Mouse (Mus musculus) CH12.LX (cell line): Measurements from ENCODE around the gene Tnni2. TPM values are rescaled to one million over a fixed set of nuclear protein-coding genes. Genes with fewer than 3 reads are reported as not detected.

ENCODE experiments used
- DNase-seq: peaks from one replicate; pipeline ENCODE4 v3.0.0-alpha.2; 2013; ENCODE audit errors: extremely low read depth
- H3K27ac ChIP-seq: 2 replicates; pipeline ENCODE4 v1.5.1; 2012; ENCODE audit warnings: low read depth, mild to moderate bottlenecking, control low read depth, moderate library complexity; ENCODE audit not compliant: insufficient read depth
- H3K27me3 ChIP-seq: replicated peaks from 2 replicates; pipeline ENCODE3; 2012; ENCODE audit warnings: inconsistent platforms
- H3K36me3 ChIP-seq, 2 experiments: replicated peaks in 1 of 2; 2 replicates each; pipeline versions ENCODE3 to v1.6.1; 2012; ENCODE audit warnings: inconsistent platforms in 1 of 2, low read length in 1 of 2, mild to moderate bottlenecking in 1 of 2, mixed read lengths in 1 of 2, moderate library complexity in 1 of 2; ENCODE audit not compliant: control insufficient read depth in 1 of 2, insufficient read depth in 1 of 2
- H3K4me1 ChIP-seq, 2 experiments: 2 replicates each; pipeline ENCODE4 v1.6.1; 2012; ENCODE audit warnings: inconsistent platforms in 1 of 2, moderate library complexity in 1 of 2; ENCODE audit not compliant: insufficient read depth in 2 of 2, control insufficient read depth in 1 of 2
- H3K4me2 ChIP-seq: 2 replicates; pipeline ENCODE4 v1.6.1; 2012; ENCODE audit warnings: low read depth, mild to moderate bottlenecking, control low read depth; ENCODE audit not compliant: poor library complexity, insufficient read depth, severe bottlenecking
- H3K4me3 ChIP-seq, 3 experiments: fragments of 150-350 bp in 1 of 3; sonication (generic) in 1 of 3; replicated peaks in 1 of 3; 2 replicates each; pipeline versions ENCODE3 to v1.5.1; 2011 to 2012; ENCODE audit warnings: low read depth in 2 of 3, low read length in 2 of 3, mild to moderate bottlenecking in 2 of 3, moderate library complexity in 2 of 3, control low read depth in 1 of 3, improper control_type of control experiment in 1 of 3, inconsistent platforms in 1 of 3, mixed read lengths in 1 of 3; ENCODE audit not compliant: poor library complexity in 1 of 3
- H3K79me2 ChIP-seq: replicated peaks from 2 replicates; pipeline ENCODE4 v1.6.1; 2012; ENCODE audit warnings: mild to moderate bottlenecking, moderate library complexity; ENCODE audit not compliant: control insufficient read depth, poor library complexity, insufficient read depth, severe bottlenecking; ENCODE audit errors: extremely low read depth
- H3K9ac ChIP-seq: 2 replicates; pipeline ENCODE4 v1.6.1; 2012; ENCODE audit warnings: low read depth, mild to moderate bottlenecking, control low read depth, moderate library complexity; ENCODE audit not compliant: insufficient read depth
- H3K9me3 ChIP-seq: replicated peaks from 2 replicates; pipeline ENCODE3; 2012; ENCODE audit warnings: low read length, inconsistent platforms, mixed read lengths
- BHLHE40 ChIP-seq: IDR thresholded peaks from 2 replicates; pipeline ENCODE4 v1.6.1; 2011; ENCODE audit warnings: mild to moderate bottlenecking, low read depth, low read length, improper control_type of control experiment
- E2F4 ChIP-seq: IDR thresholded peaks from 2 replicates; pipeline ENCODE4 v1.6.1; 2011; ENCODE audit warnings: low read depth, low read length, improper control_type of control experiment; ENCODE audit not compliant: insufficient replicate concordance
- EP300 ChIP-seq: IDR thresholded peaks from 2 replicates; pipeline ENCODE4 v1.6.1; 2011; ENCODE audit warnings: low read length, improper control_type of control experiment
- ETS1 ChIP-seq: conservative IDR thresholded peaks from 2 replicates; pipeline ENCODE4 v1.6.1; 2012; ENCODE audit warnings: low read depth, mild to moderate bottlenecking, inconsistent platforms, low read length, improper control_type of control experiment, moderate library complexity
- HCFC1 ChIP-seq: IDR thresholded peaks from 2 replicates; pipeline ENCODE4 v1.6.1; 2012; ENCODE audit warnings: low read depth, mild to moderate bottlenecking, inconsistent platforms, low read length, improper control_type of control experiment
- IRF4 ChIP-seq: IDR thresholded peaks from 2 replicates; pipeline ENCODE4 v1.6.1; 2014; ENCODE audit warnings: low read depth, mild to moderate bottlenecking, inconsistent platforms, low read length, improper control_type of control experiment
- JUN ChIP-seq: IDR thresholded peaks from 2 replicates; pipeline ENCODE4 v1.6.1; 2011; ENCODE audit warnings: low read depth, mild to moderate bottlenecking, low read length, improper control_type of control experiment, moderate library complexity; ENCODE audit not compliant: insufficient read depth
- JUND ChIP-seq: conservative IDR thresholded peaks from 2 replicates; pipeline ENCODE4 v1.6.1; 2011; ENCODE audit warnings: low read depth, low read length, improper control_type of control experiment
- MAFK ChIP-seq: IDR thresholded peaks from 2 replicates; pipeline ENCODE4 v1.6.1; 2011; ENCODE audit warnings: low read length, improper control_type of control experiment; ENCODE audit not compliant: insufficient replicate concordance
- MAX ChIP-seq: IDR thresholded peaks from 2 replicates; pipeline ENCODE4 v1.6.1; 2011; ENCODE audit warnings: low read length, improper control_type of control experiment
- MEF2A ChIP-seq: IDR thresholded peaks from 2 replicates; pipeline ENCODE4 v1.6.1; 2014; ENCODE audit warnings: low read depth, mild to moderate bottlenecking, inconsistent platforms, low read length, improper control_type of control experiment, borderline replicate concordance
- MYC ChIP-seq: IDR thresholded peaks from 2 replicates; pipeline ENCODE4 v1.6.1; 2011; ENCODE audit warnings: low read depth, mild to moderate bottlenecking, improper control_type of control experiment, low read length
- NELFE ChIP-seq: IDR thresholded peaks from 2 replicates; pipeline ENCODE4 v1.6.1; 2011; ENCODE audit warnings: low read depth, low read length, improper control_type of control experiment
- NRF1 ChIP-seq: IDR thresholded peaks from 2 replicates; pipeline ENCODE4 v1.6.1; 2014; ENCODE audit warnings: low read depth, mild to moderate bottlenecking, inconsistent platforms, low read length, improper control_type of control experiment, moderate library complexity
- PAX5 ChIP-seq: IDR thresholded peaks from 2 replicates; pipeline ENCODE4 v1.6.1; 2012; ENCODE audit warnings: low read length, inconsistent platforms, mixed read lengths
- POLR2A ChIP-seq: IDR thresholded peaks from 2 replicates; pipeline ENCODE4 v1.6.1; 2011; ENCODE audit warnings: low read depth, mild to moderate bottlenecking, improper control_type of control experiment, low read length
- RAD21 ChIP-seq: IDR thresholded peaks from 2 replicates; pipeline ENCODE4 v1.6.1; 2011; ENCODE audit warnings: low read depth, mild to moderate bottlenecking, low read length, improper control_type of control experiment, moderate library complexity
- RCOR1 ChIP-seq: conservative IDR thresholded peaks from 2 replicates; pipeline ENCODE4 v1.6.1; 2012; ENCODE audit warnings: low read depth, mild to moderate bottlenecking, inconsistent platforms, low read length, improper control_type of control experiment
- SIN3A ChIP-seq: IDR thresholded peaks from 2 replicates; pipeline ENCODE4 v1.6.1; 2012; ENCODE audit warnings: low read length, improper control_type of control experiment, inconsistent platforms
- SMC3 ChIP-seq: IDR thresholded peaks from 2 replicates; pipeline ENCODE4 v1.6.1; 2011; ENCODE audit warnings: low read depth, low read length, improper control_type of control experiment
- TBP ChIP-seq: conservative IDR thresholded peaks from 2 replicates; pipeline ENCODE4 v1.6.1; 2011; ENCODE audit warnings: low read depth, low read length, improper control_type of control experiment
- UBTF ChIP-seq: IDR thresholded peaks from 2 replicates; pipeline ENCODE4 v1.6.1; 2012; ENCODE audit warnings: low read depth, mild to moderate bottlenecking, inconsistent platforms, low read length, improper control_type of control experiment, moderate library complexity
- USF2 ChIP-seq: conservative IDR thresholded peaks from 2 replicates; pipeline ENCODE4 v1.6.1; 2011; ENCODE audit warnings: low read depth, low read length, improper control_type of control experiment
- ZMIZ1 ChIP-seq: IDR thresholded peaks from 2 replicates; pipeline ENCODE4 v1.6.1; 2012; ENCODE audit warnings: low read depth, mild to moderate bottlenecking, inconsistent platforms, low read length, improper control_type of control experiment
- dilution Hi-C: fragments of 300-500 bp; cut with MboI; formaldehyde crosslinking; loops from 2 replicates; pipeline ENCODE4 v1.14.3; 2020; ENCODE audit warnings: low sequenced_read_pairs; ENCODE audit not compliant: extremely low pct_unique_long_range_greater_than_20kb, extremely low pct_ligation_motif_present
- in situ Hi-C: fragments of 300-500 bp; cut with MboI; formaldehyde crosslinking; loops from 3 replicates; pipeline ENCODE4 v1.14.3; 2019; ENCODE audit warnings: low sequenced_read_pairs, low pct_ligation_motif_present, low pct_unique_long_range_greater_than_20kb, mixed read lengths
- polyA plus RNA-seq: library from polyadenylated mRNA; unstranded; fragments of >175 nt; gene quantifications from 2 replicates; pipeline ENCODE4 v1.2.1, GENCODE M21; 2012; ENCODE audit warnings: low read depth; ENCODE audit not compliant: insufficient read length
- total RNA-seq, 2 experiments: library from RNA; depleted of rRNA; stranded (reverse); fragments of 300-350 nt in 1 of 2; fragments of >200 nt in 1 of 2; gene quantifications; 2 replicates each; pipeline ENCODE4 v1.2.3; 2012 to 2014

Tnni2 gene
- total and polyA plus RNA-seq, 3 experiments = 35.0 to 88.1 (median 74.0) TPM

- in situ Hi-C loops (no loop called here), dilution Hi-C loops (no loop called here)
- Histone ChIP-seq H3K9me3 (no peaks in the 10 kb centered on the region), H3K79me2 (peaks cover 27% of the 10 kb centered on the region), H3K4me3 (no peak overlapping the region), H3K27ac (no peak overlapping the region), H3K9ac (no peak overlapping the region), H3K27me3 (no peaks in the 10 kb centered on the region), H3K36me3 (peaks cover 61 to 100% of the 10 kb centered on the region in 2 experiments), H3K4me2 (no peak overlapping the region), H3K4me1 (peaks cover 2 to 86% of the 10 kb centered on the region in 2 experiments; a peak in 2 of 4 replicates)
- no peak for DNase-seq
- TF ChIP-seq MYC (no peak), RCOR1 (no peak), TBP (no peak), ETS1 (no peak), MEF2A (no peak), MAX (no peak), IRF4 (no peak), HCFC1 (no peak), E2F4 (no peak), POLR2A (no peak), SMC3 (no peak), BHLHE40 (no peak), JUND (no peak), NELFE (no peak), NRF1 (no peak), SIN3A (no peak), MAFK (no peak), PAX5 (no peak), JUN (no peak)
These were observed 35.3 kb downstream of the Tnni2 start for GRCm38 (mm10) chr7:142476795-142477452.

- H3K4me2 ChIP-seq = no peak overlapping the region
- H3K9me3 ChIP-seq = no peaks in the 10 kb centered on the region
- H3K79me2 ChIP-seq = peaks cover 22% of the 10 kb centered on the region
- no peak overlapping the region for H3K4me3 ChIP-seq
- dilution Hi-C loops = no loop called here
- TF ChIP-seq EP300 = no peak
- TF ChIP-seq UBTF = no peak
- TF ChIP-seq ZMIZ1 = no peak
- TF ChIP-seq USF2 = no peak
- no peak for TF ChIP-seq RCOR1
- TF ChIP-seq RAD21 = no peak
- no peak for TF ChIP-seq MAX
- H3K4me1 ChIP-seq = peaks cover 0 to 82% of the 10 kb centered on the region in 2 experiments; a peak in 2 of 4 replicates
- peaks cover 57 to 100% of the 10 kb centered on the region in 2 experiments for H3K36me3 ChIP-seq
- in situ Hi-C loops = no loop called here
- H3K9ac ChIP-seq = no peak overlapping the region
- no peaks in the 10 kb centered on the region for H3K27me3 ChIP-seq
- no peak overlapping the region for H3K27ac ChIP-seq
- DNase-seq = no peak
These were observed 36.4 kb downstream of the Tnni2 start for GRCm38 (mm10) chr7:142478001-142478400.
